Mouse (Mus musculus) right cerebral cortex, postnatal 14 days (tissue): Measurements from ENCODE around the gene Secisbp2.

Source experiments
- DNase-seq: peaks from one replicate; pipeline ENCODE4 v3.0.0; 2022

Secisbp2 gene

DNA sequence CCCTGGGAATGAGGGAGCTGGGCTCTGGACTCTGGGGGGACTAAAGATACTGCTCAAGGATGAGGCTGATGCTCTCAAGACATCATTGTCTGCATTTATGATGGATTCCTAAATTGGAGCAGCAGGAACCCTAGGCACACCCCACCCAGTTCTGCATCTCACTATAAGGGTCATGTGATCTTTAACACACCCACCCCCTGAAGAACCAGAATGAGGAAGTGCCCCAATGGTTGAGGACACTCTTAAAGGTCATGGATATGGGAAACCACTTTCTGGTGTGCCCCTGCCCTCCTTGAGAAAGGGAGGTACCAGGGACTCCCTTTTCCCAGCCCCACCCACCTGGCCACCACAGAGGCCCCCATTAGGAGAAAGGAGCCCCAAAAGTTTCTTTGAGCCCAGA lies 45.0 kb downstream of the Secisbp2 start:
- no peak for DNase-seq

GRCm38 (mm10) chr13:51697455-51697854 lies 46.0 kb downstream of the Secisbp2 start:
- no peak for DNase-seq

- no peak for DNase-seq
Observed at GRCm38 (mm10) chr13:51697897-51698296, 46.4 kb downstream of the Secisbp2 start.

DNA sequence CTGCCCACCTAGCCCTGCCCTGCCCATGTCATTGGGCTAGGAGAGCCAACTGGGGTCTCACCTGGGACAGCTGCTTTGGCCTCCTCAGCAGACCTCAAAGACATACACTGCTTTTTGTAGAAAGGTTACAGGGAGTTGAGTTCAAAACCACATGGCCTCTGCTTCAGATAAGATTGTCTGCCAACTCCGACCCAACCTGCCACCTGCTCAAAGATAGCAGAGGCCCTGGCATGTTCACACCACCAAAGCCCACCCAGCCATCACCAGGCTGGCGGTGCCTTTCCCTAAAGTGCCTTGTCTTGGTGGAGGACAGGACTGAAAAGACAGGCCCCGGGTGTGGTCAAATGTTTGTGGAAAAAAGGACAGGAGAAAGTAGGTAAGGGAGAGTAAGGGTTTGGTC lies 46.8 kb downstream of the Secisbp2 start:
- no peak for DNase-seq

- DNase-seq, result no peak
Observed at GRCm38 (mm10) chr13:51703893-51704292, 52.4 kb downstream of the Secisbp2 start.

DNA sequence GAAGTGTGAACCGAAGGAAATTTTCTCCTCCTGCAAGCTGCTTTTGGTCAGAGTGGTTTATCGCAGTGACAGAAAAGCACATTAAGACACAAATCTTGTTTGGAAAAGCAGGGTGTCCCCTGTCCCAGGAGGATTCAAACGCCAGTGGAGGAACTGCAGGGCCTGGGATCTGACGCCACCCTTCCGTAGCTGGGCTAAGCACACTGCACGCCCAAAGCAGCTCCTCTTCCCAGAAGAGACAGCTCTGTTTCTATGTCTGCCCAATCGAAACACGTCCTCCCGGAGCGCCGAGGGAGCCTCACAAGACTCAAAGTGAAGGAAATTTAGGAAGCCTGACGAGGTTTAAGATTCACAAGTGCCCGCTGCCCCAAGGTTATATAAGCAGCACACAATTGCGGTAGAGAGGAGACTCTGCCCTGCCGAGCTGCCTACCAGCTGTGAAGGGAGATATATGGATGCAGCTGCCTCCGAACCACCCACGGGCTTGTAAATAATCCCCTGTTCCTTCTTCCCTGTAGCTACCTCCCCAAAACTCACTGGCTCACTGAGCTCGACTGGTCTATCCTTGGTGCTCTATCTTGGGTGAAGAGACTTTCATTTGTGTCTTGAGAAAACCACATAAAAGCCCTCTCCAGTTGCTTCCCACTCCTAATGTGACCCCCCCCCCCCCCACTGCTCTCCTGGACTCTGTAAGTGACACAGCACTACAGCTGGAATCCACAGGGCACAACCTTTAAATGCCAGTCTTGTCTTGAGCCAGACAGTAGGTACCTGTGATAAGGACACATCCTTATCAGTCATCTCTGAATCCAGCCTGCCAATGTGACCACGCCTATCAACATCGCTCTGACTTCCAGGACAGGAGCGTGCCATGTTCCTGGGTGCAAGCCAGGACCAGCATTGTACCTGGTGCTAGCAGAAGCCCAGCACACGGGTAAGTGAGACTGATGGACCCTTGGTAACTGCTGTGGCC lies 54.7 kb downstream of the Secisbp2 start:
- no peak for DNase-seq

DNA sequence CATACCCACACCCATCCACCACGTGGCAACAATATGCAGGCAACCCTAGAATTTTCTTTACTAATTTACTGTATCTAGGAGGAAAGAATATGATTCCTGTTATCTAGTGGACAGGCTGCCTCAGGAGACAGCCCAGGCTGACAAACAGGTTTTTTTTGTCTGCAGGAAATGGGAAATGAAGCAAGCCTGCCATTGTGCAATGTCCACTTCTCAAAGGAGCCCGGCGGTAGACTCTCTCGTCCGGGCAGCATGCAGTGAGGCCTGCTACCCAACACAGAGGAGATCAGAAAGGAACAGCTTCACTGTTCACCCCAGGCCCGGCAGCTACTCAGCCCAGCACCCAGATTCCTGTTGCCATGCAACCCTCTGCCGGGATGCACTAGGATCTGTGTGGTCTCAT lies 59.2 kb downstream of the Secisbp2 start:
- no peak for DNase-seq

- DNase-seq, result no peak
Observed at GRCm38 (mm10) chr13:51712022-51712421, 60.5 kb downstream of the Secisbp2 start.

DNA sequence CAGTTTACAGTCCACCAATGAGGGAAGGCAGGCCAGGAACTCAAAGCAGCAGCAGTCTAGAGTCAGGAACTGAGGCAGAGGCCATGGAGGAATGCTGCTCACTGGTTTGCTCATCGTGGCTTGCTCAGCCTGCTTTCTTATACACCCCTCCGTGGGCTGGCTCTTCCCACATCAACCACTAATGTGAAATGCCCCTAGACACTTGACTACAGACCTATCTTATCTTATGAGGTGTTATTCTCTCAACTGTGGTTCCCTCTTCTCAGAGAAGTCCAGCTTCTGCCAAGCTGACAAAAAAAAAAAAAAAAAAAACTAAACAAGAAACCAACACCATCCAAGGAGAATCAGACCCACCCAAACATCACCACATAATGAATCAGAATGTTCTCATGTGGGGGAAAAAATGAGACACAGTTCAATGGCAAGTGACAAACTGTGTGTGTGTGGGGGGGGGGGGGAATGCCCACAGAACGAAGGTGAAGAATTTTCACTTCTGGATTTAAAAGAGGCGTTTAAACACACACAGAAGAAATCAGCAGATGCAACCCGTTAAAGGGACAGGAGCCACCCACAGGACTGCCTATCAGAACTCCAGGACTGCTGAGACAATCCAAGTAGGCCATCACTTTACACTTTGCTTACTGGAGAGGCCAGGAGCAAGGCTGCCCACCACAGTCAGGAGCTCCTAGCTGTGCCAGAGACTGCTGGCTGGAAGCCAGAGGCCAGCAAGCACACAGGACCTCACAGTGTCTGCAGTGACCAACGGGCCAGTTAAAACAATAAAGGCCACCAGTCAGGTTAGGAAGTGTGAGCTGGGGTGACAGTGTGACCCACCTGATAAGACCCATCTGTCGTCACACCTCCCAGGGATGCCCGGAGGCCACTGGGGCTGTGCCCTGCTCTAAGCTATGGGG lies 65.1 kb downstream of the Secisbp2 start:
- DNase-seq, result no peak

- no peak for DNase-seq
Observed at GRCm38 (mm10) chr13:51719256-51719655, 67.8 kb downstream of the Secisbp2 start.

GRCm38 (mm10) chr13:51720556-51720955 lies 69.1 kb downstream of the Secisbp2 start:
- DNase-seq, result no peak

- DNase-seq, result no peak
Observed at GRCm38 (mm10) chr13:51723114-51723513, 71.6 kb downstream of the Secisbp2 start.

GRCm38 (mm10) chr13:51724566-51724965 lies 73.1 kb downstream of the Secisbp2 start:
- DNase-seq, result no peak

GRCm38 (mm10) chr13:51725446-51725845 lies 73.9 kb downstream of the Secisbp2 start:
- DNase-seq, result no peak

GRCm38 (mm10) chr13:51725926-51726574 lies 74.6 kb downstream of the Secisbp2 start:
- no peak for DNase-seq

DNA sequence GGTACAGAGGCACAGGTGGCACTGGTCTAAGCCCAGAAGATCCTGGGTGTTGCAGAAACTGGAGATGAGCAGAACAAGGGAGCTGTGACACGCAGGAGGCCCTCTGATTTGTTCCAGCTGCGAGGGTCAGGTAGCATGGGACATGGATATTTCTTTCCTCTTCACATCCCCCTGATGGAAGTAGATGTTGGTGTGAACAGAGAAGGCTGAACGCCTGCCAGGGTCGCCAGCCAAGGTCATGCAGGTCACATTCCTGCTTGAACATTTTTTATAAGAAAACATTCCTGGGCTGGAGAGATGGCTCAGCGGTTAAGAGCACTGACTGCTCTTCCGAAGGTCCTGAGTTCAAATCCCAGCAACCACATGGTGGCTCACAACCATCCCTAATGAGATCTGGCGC lies 75.9 kb downstream of the Secisbp2 start:
- DNase-seq, result no peak

- no peak for DNase-seq
Observed at GRCm38 (mm10) chr13:51729887-51730361, 78.4 kb downstream of the Secisbp2 start.

- no peak for DNase-seq
Observed at GRCm38 (mm10) chr13:51731474-51731873, 80.0 kb downstream of the Secisbp2 start.

- DNase-seq, result no peak
Observed at GRCm38 (mm10) chr13:51732097-51732664, 80.7 kb downstream of the Secisbp2 start.
